Mouse (Mus musculus) brown adipose tissue, adult 24 weeks (tissue): ENCODE measurements around the gene Schip1. TPM values are rescaled to one million over a fixed set of nuclear protein-coding genes. Genes with fewer than 3 reads are reported as not detected.
A peak's percentile ranks its signal among the peaks of the same experiment; 100 is the strongest.

Experiments used
- H3K27ac ChIP-seq: fragments of 200-500 bp; replicated peaks from 2 replicates; pipeline ENCODE4 v1.5.1; 2012; ENCODE audit warnings: low read depth, mild to moderate bottlenecking, low read length
- H3K4me1 ChIP-seq: fragments of 200-500 bp; 2 replicates; pipeline ENCODE4 v1.6.1; 2012; ENCODE audit warnings: low read length, mixed read lengths; ENCODE audit not compliant: control insufficient read depth, insufficient read depth, insufficient read length
- H3K4me3 ChIP-seq: fragments of 200-500 bp; 2 replicates; pipeline ENCODE4 v1.5.1; 2012; ENCODE audit warnings: low read depth, mild to moderate bottlenecking, low read length, moderate library complexity; ENCODE audit not compliant: insufficient read depth
- polyA plus RNA-seq: library from polyadenylated mRNA; stranded (reverse); fragments of >200 nt; gene quantifications from 2 replicates; pipeline ENCODE4 v1.2.4, GENCODE M21; 2012; ENCODE audit not compliant: missing spikeins, insufficient read depth, insufficient read length

The Schip1 gene
- polyA plus RNA-seq, 1 experiment: 6.5 TPM

DNA sequence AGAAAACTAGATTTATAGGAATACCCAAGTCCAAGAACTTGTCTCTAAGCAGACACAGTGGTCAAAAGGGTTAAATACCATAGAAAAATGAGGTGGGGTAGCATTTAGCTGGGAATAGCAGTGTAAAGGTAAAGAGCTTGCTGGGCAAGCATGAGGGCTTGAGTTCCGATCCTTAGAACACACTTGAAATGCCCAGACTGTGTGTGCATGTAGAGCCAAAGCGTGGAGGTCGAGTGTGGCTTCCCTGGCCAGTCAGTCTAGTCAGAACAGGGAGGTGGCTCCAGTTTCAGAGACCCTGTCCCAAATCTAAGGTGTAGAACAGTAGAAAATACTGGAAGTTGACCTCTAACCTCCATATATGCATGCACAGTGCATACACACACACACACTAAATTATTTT lies 418.9 kb downstream of the Schip1 start:
- Histone ChIP-seq H3K27ac (no peak overlapping the region), H3K4me3 (no peak overlapping the region), H3K4me1 (no peaks in the 10 kb centered on the region)

DNA sequence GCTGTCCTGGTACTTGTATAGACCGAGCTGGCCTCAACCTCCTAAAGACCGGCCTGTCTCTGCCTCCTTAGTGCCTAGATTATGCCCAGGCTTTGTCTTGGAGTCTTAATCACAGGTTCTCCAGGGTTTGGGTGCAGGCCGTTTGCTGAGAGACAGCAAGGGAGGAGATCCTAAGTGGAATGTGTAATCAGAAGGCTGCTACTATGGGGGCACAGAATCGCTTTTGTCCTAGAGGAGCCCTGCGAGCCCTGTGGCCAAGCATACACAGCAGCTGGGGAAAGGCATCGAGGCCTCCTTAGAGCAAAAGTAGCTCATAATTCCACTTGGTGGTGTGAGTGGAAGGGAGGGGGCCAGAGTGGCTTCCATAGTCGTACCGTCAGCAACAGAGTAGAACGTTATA lies 419.4 kb downstream of the Schip1 start:
- Histone ChIP-seq H3K4me3 (no peak overlapping the region), H3K4me1 (no peaks in the 10 kb centered on the region), H3K27ac (no peak overlapping the region)

- no peak overlapping the region for H3K27ac ChIP-seq
Measured at GRCm38 (mm10) chr3:68484561-68484960, 420.0 kb downstream of the Schip1 start.

GRCm38 (mm10) chr3:68487621-68488020 lies 423.0 kb downstream of the Schip1 start:
- Histone ChIP-seq H3K4me1 (peaks cover 6% of the 10 kb centered on the region; the same call in 1 of the 2 replicates), H3K4me3 (no peak overlapping the region), H3K27ac (no peak overlapping the region)

More at GRCm38 (mm10) chr3:68484561-68484960, 420.0 kb downstream of the Schip1 start:
- H3K4me1 ChIP-seq: no peaks in the 10 kb centered on the region
- H3K4me3 ChIP-seq: no peak overlapping the region

DNA sequence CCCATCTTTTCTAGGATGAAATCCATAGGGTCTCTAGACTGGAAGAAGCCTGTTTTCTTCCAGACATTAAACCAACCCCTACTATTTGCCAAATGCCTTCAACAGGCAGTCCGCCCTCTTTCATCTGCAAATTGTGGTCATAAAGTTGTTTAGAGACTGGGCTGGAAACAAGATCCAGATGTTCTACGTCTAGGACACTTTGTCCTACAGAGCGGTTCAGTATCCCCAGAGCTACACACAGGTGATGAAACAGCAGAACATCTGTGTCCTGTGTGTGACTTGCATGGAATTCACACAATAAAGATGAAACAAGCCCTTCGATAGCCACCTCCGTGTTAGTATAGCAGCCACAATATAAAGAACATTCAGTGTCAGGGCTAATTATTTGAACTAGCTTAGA lies 423.7 kb downstream of the Schip1 start:
- H3K4me3 ChIP-seq: no peak overlapping the region
- peaks cover 6% of the 10 kb centered on the region; the same call in 1 of the 2 replicates for H3K4me1 ChIP-seq
- no peak overlapping the region for H3K27ac ChIP-seq

DNA sequence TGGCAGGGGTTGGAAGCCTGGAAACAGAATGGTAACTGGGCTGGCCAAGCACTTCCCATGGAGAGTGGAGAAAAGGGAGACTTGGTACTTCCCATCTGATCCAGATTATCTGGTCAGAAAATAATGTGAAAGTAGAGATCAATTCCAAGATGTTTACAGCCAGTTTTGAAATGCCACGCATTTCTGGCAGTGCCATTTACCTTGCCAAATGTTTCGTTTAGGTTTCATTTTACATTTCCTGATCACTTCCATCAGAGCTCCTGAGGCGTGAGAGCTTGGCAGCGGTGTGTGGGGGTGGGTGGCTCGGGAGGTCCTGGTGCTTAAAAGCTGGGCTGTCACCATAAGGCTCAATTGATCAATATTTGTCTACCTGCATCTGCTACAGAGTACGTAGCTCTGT lies 426.9 kb downstream of the Schip1 start:
- H3K27ac ChIP-seq: peak overlapping the region; percentile 99
- H3K4me3 ChIP-seq: no peak overlapping the region
- peaks cover 8% of the 10 kb centered on the region; the same call in 1 of the 2 replicates for H3K4me1 ChIP-seq

GRCm38 (mm10) chr3:68492066-68492465 lies 427.5 kb downstream of the Schip1 start:
- H3K4me1 ChIP-seq: peaks cover 8% of the 10 kb centered on the region; the same call in 1 of the 2 replicates
- peak overlapping the region; percentile 99 for H3K27ac ChIP-seq
- peak overlapping the region; percentile 95 for H3K4me3 ChIP-seq

DNA sequence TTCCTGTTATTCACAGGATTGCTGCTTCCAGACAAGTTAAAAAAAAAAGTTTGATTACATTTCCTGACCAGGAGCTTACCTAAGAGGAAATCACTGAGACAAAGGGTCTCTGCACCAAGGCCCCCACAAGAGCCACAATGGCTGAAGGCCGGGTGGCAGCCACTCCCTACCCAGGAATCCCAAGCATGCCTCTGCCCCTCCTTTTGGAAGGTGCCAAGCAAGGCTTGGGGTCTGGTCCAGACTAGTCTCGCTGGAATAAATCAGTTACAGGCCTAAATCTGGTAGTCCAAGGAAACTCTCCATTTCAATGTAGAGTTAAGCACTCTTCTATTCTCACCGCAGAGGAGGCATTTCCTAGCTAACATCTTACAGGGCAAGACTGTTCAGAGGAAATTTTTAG lies 427.9 kb downstream of the Schip1 start:
- Histone ChIP-seq H3K4me3 (peak overlapping the region; percentile 95), H3K4me1 (peaks cover 8% of the 10 kb centered on the region; the same call in 1 of the 2 replicates), H3K27ac (peak overlapping the region; percentile 99)

- peak overlapping the region; percentile 95 for H3K4me3 ChIP-seq
- H3K27ac ChIP-seq: peak overlapping the region; percentile 99
- peaks cover 8% of the 10 kb centered on the region; the same call in 1 of the 2 replicates for H3K4me1 ChIP-seq
Measured at GRCm38 (mm10) chr3:68493170-68493585, 428.6 kb downstream of the Schip1 start.

- H3K4me3 ChIP-seq: peak overlapping the region; percentile 95
- peaks cover 8% of the 10 kb centered on the region; the same call in 1 of the 2 replicates for H3K4me1 ChIP-seq
- peak overlapping the region; percentile 99 for H3K27ac ChIP-seq
Measured at GRCm38 (mm10) chr3:68493586-68494295, 429.1 kb downstream of the Schip1 start.

DNA sequence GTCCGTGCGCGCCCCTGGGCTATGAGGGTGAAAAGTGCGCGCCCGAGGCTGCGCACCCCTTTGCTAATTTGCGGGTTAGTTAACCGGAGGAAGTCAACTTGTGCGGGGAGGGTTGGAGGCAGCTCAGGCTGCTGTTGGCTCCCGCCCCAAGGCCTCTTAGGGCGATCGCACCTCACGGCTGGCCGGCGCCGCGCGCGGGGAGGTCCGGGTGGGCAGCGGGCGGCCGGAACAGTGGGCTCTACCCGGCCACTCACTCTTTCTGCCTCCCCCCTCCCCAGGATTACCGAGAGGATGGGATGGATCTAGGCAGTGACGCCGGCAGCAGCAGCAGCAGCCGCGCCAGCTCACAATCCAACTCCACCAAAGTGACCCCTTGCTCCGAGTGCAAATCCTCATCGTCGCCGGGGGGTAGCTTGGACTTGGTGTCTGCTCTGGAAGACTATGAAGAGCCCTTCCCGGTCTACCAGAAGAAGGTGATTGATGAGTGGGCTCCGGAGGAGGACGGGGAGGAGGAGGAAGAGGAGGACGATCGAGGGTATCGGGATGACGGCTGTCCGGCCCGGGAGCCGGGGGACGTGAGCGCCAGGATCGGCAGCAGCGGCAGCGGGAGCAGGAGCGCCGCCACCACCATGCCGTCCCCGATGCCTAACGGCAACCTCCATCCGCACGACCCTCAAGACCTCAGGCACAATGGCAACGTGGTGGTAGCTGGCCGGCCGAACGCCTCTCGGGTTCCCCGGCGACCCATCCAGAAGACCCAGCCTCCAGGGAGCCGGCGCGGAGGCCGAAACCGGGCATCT lies 429.9 kb downstream of the Schip1 start:
- Histone ChIP-seq H3K4me3 (peak overlapping the region; percentile 95), H3K4me1 (peaks cover 8% of the 10 kb centered on the region; the same call in 1 of the 2 replicates), H3K27ac (peak overlapping the region; percentile 86)

- peaks cover 8% of the 10 kb centered on the region; the same call in 1 of the 2 replicates for H3K4me1 ChIP-seq
- peak overlapping the region; percentile 95 for H3K4me3 ChIP-seq
Measured at GRCm38 (mm10) chr3:68495096-68495735, 430.6 kb downstream of the Schip1 start.

DNA sequence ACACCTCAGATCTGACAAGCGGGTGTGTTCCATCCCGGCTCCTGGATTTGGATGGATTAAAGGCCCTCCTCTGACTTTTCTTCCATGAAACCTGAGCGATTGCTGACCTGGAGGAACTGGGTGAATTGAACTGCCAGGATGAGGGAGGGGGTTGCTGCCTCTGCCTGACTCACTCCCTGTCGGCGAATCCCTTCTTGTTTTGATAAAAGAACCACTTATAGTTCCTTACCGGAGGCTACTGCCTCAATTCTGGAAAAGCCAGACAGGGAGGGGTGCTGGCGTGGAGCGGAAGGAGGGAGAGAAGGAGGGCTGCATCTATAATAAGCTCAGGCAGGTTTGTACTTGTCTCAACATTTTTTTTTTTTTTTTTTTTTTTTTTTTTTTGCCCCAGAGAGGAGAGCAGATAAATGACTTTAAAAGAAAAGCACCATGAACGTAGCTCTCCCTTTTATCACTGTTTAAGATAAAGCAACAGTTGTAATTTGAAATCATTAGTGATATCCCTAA lies 431.2 kb downstream of the Schip1 start:
- peak overlapping the region; percentile 86 for H3K27ac ChIP-seq
- peak overlapping the region; percentile 95 for H3K4me3 ChIP-seq
- peaks cover 8% of the 10 kb centered on the region; the same call in 1 of the 2 replicates for H3K4me1 ChIP-seq

More at GRCm38 (mm10) chr3:68495096-68495735, 430.6 kb downstream of the Schip1 start:
- peak overlapping the region; percentile 86 for H3K27ac ChIP-seq

- no peak overlapping the region for H3K27ac ChIP-seq
Measured at GRCm38 (mm10) chr3:68496513-68496912, 431.9 kb downstream of the Schip1 start.

More at GRCm38 (mm10) chr3:68496513-68496912, 431.9 kb downstream of the Schip1 start:
- Histone ChIP-seq H3K4me3 (peak overlapping the region; percentile 95), H3K4me1 (peaks cover 8% of the 10 kb centered on the region; the same call in 1 of the 2 replicates)
